Mouse (Mus musculus) liver, adult 2 months (tissue): ENCODE results near the gene Sap30l. TPM values are rescaled to one million over a fixed set of nuclear protein-coding genes. Genes with fewer than 3 reads are reported as not detected.

Experiments used
- DNase-seq: peaks from one replicate; pipeline ENCODE4 v3.0.0-alpha.2; 2011; ENCODE audit warnings: low read depth, low spot score; ENCODE audit errors: extremely low read depth
- H3K27ac ChIP-seq: fragments of 200-500 bp; replicated peaks from 2 replicates; pipeline ENCODE4 v1.5.1; 2012; ENCODE audit warnings: low read depth, mild to moderate bottlenecking, control low read depth, inconsistent platforms, low read length; ENCODE audit not compliant: insufficient read depth
- H3K27me3 ChIP-seq: fragments of 200-500 bp; 2 replicates; pipeline ENCODE4 v1.6.1; 2012; ENCODE audit warnings: mild to moderate bottlenecking, moderate library complexity, low read length, inconsistent platforms; ENCODE audit not compliant: control insufficient read depth, insufficient read depth
- H3K36me3 ChIP-seq: fragments of 200-500 bp; 2 replicates; pipeline ENCODE4 v1.6.1; 2012; ENCODE audit warnings: low read length, inconsistent platforms; ENCODE audit not compliant: control insufficient read depth, insufficient read depth
- H3K4me1 ChIP-seq: fragments of 200-500 bp; 2 replicates; pipeline ENCODE4 v1.6.1; 2011; ENCODE audit warnings: low read length; ENCODE audit not compliant: control insufficient read depth, insufficient read depth
- H3K4me3 ChIP-seq: fragments of 200-500 bp; 2 replicates; pipeline ENCODE4 v1.5.1; 2011; ENCODE audit warnings: low read depth, mild to moderate bottlenecking, control low read depth, low read length, moderate library complexity; ENCODE audit not compliant: insufficient read depth
- H3K79me2 ChIP-seq: fragments of 200-500 bp; 2 replicates; pipeline ENCODE4 v1.6.1; 2012; ENCODE audit warnings: inconsistent platforms, mild to moderate bottlenecking, low read length, moderate library complexity; ENCODE audit not compliant: control insufficient read depth, insufficient read depth
- H3K9ac ChIP-seq: fragments of 200-500 bp; 2 replicates; pipeline ENCODE4 v1.6.1; 2012; ENCODE audit warnings: low read depth, mild to moderate bottlenecking, control low read depth, inconsistent platforms, low read length
- CTCF ChIP-seq: fragments of 200-500 bp; IDR thresholded peaks from 2 replicates; pipeline ENCODE4 v1.5.1; 2011; ENCODE audit warnings: low read depth, low read length, control low read depth
- POLR2A ChIP-seq: fragments of 200-500 bp; IDR thresholded peaks from 2 replicates; pipeline ENCODE4 v1.6.1; 2011; ENCODE audit warnings: low read length, control low read depth; ENCODE audit not compliant: insufficient read depth; ENCODE audit errors: extremely low read depth
- WGBS: fragments of 180-500 bp; shearing (Covaris S2); methylation state at CpG from one replicate; pipeline ENCODE4 v1.1.7; 2018; 5-methylcytosine and 5-hydroxymethylcytosine counted together
- polyA plus RNA-seq: library from polyadenylated mRNA; depleted of rRNA; stranded (reverse); fragments of >200 nt; gene quantifications from 2 replicates; pipeline ENCODE4 v1.2.3, GENCODE M21; 2012
- total RNA-seq: library from RNA; depleted of rRNA; stranded (reverse); fragments of >200 nt; gene quantifications from 2 replicates; pipeline ENCODE4 v1.2.3, GENCODE M21; 2014

Gene Sap30l
- total and polyA plus RNA-seq, 2 experiments, result 22.4 to 24.5 TPM

DNA sequence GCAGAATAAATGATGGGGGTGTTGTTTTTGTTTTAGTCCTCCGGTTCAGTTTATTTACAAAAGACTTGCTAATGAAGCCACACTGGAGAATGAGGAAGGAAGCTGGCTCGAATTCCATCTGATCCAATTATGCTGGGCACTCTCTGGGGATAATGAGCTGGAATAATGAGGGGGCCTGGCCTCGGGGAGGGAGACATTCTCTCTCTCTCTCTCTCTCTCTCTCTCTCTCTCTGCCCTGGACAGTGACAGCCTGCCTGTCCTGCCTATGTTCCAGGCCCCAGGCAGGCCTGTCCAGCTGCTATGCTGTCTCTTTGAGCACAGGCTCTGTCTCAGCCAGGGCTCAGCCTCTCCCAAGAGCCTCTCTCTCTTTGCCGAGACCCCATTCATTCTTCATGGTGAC, 27.5 kb upstream of the Sap30l start:
- Histone ChIP-seq H3K79me2 (no peaks in the 10 kb centered on the region), H3K4me1 (no peaks in the 10 kb centered on the region), H3K4me3 (no peak overlapping the region), H3K9ac (no peak overlapping the region), H3K27ac (no peak overlapping the region), H3K27me3 (no peaks in the 10 kb centered on the region), H3K36me3 (no peaks in the 10 kb centered on the region)
- TF ChIP-seq POLR2A (no peak), CTCF (no peak)
- WGBS, result 51% methylated on average over 4 of the region's 4 CpGs
- peak; percentile 9 for DNase-seq

DNA sequence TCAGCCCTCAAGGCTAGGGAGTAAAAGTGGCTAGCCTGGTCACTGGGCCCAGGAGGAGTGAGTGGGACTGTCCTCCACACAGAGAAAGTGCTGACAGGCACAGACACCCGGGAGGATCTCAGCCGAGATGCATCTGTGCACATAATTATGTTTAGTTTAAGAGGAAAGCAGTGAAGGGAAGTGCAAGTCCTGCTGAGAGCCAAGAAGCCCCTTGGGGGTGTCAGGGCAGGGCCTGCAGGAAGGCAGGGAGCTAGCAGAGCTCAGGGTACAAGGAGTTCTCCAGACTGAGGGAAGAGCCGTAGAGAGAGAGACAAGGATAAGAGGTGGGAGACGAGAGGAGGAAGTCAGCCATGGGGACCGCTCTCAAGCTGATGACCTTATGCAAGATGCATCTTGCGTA, 25.6 kb upstream of the Sap30l start:
- no peak overlapping the region for H3K27ac ChIP-seq
- no peak overlapping the region for H3K4me3 ChIP-seq
- WGBS, result 72% methylated on average over 6 of the region's 6 CpGs
- H3K4me1 ChIP-seq, result no peaks in the 10 kb centered on the region
- no peak overlapping the region for H3K9ac ChIP-seq
- H3K27me3 ChIP-seq, result no peaks in the 10 kb centered on the region
- no peak for DNase-seq
- TF ChIP-seq POLR2A (no peak), CTCF (no peak)
- no peaks in the 10 kb centered on the region for H3K36me3 ChIP-seq
- H3K79me2 ChIP-seq, result no peaks in the 10 kb centered on the region

GRCm38 (mm10) chr11:57776546-57776945, 24.9 kb upstream of the Sap30l start:
- H3K27ac ChIP-seq, result no peak overlapping the region
- H3K27me3 ChIP-seq, result no peaks in the 10 kb centered on the region
- no peaks in the 10 kb centered on the region for H3K36me3 ChIP-seq
- 78% methylated on average over 3 of the region's 3 CpGs for WGBS
- TF ChIP-seq POLR2A, result no peak
- TF ChIP-seq CTCF, result no peak
- H3K4me3 ChIP-seq, result no peak overlapping the region
- H3K9ac ChIP-seq, result no peak overlapping the region
- DNase-seq, result no peak
- no peaks in the 10 kb centered on the region for H3K79me2 ChIP-seq
- no peaks in the 10 kb centered on the region for H3K4me1 ChIP-seq

DNA sequence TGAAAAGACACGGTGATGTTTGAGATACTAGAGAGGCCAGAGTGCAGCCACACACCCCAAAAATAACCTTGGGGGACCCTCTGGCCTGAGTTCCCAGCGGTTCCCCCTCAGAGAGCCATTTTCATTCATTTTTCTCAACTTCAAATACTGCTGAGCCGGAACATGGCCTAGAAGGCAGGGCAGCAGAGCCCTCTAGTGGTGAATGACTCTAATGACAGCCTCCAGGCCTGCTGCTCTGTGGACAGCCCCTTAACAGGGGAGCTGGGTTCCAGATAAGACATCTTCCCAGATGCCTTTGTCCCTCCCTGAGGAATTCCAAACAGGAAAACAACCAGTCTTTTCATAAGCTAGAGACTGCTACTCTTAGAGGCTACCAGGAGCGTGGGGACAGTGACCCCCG, 23.1 kb upstream of the Sap30l start:
- Histone ChIP-seq H3K36me3 (no peaks in the 10 kb centered on the region), H3K4me3 (no peak overlapping the region), H3K27me3 (no peaks in the 10 kb centered on the region), H3K79me2 (no peaks in the 10 kb centered on the region), H3K9ac (no peak overlapping the region), H3K27ac (no peak overlapping the region), H3K4me1 (no peaks in the 10 kb centered on the region)
- DNase-seq, result peak; percentile 19
- TF ChIP-seq CTCF (peak; percentile 95), POLR2A (no peak)
- WGBS, result 36% methylated on average over 5 of the region's 5 CpGs

DNA sequence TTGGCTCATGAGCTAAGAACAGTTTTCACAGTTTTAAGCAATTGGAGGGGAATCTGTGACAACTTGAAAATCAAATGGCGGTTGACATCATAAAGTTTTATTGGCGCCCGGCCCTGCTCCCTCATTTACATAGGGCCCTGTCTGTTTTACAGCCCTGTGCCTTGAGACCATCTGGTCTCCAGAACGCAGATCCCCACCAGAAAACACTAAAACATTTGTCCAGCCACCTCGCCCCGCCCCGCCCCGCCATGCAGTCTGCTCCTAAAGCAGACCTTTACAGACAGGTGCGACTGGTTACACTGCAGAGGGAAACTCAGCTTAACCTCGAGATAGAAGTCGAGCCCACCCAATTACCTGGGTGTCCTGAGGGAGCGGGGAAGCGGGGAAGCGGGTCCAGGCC, 21.6 kb upstream of the Sap30l start:
- 90% methylated on average over 14 of the region's 14 CpGs for WGBS
- Histone ChIP-seq H3K9ac (no peak overlapping the region), H3K27me3 (no peaks in the 10 kb centered on the region), H3K36me3 (no peaks in the 10 kb centered on the region), H3K4me3 (no peak overlapping the region), H3K4me1 (no peaks in the 10 kb centered on the region), H3K27ac (no peak overlapping the region), H3K79me2 (no peaks in the 10 kb centered on the region)
- TF ChIP-seq POLR2A, result no peak
- TF ChIP-seq CTCF, result no peak
- no peak for DNase-seq

DNA sequence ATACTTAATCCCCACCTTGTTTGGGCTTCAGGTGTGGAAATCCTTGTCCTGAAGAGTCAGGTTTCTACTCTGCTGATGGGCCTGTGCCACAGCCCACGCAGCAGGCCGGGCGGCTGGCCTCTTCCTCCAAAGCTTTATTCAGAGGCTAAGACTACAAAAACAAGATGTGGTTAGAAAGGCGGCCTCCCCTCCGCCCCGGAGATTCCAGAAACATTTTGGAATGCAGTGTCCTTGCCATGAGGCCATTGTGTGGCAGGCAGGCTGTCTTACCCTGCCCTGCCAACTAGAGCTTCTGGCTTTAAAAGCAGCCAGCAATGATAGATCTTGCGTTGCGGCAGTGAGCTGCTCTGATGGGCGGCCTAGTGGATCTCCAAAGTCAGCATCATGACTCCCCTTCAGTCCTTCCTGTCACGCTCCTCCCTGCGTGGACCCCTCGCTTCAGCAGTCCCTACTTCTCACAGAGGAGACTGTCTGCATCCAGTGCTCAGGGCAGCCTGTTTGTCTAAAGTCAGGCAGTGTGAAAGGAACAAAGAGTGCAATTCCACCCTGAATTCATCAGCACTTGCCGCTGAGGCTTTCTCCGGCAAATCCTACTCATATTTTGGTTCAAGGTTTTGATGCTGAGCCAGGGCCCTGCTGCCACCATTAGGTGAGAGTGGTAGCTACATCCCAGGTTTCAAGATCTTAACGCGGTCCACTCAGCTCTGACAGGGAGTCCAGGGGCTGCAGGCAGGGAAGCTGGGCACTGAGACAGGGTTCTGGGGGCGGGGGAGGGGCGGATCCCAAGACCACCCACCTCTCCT, 14.6 kb upstream of the Sap30l start:
- Histone ChIP-seq H3K9ac (no peak overlapping the region), H3K36me3 (no peaks in the 10 kb centered on the region), H3K27me3 (no peaks in the 10 kb centered on the region), H3K4me1 (no peaks in the 10 kb centered on the region), H3K27ac (no peak overlapping the region), H3K79me2 (no peaks in the 10 kb centered on the region), H3K4me3 (no peak overlapping the region)
- TF ChIP-seq CTCF (no peak), POLR2A (no peak)
- 78% methylated on average over 18 of the region's 18 CpGs for WGBS
- no peak for DNase-seq
